Mouse (Mus musculus): Measurements from ENCODE around the gene Kcnn1. TPM values are rescaled to one million over a fixed set of nuclear protein-coding genes. Genes with fewer than 3 reads are reported as not detected.

Gene Kcnn1
- polyA plus RNA-seq, 1 experiment = 3.2 TPM

- Histone ChIP-seq H3K79me2 (ENCODE audit: control insufficient read depth, insufficient read depth) (no peaks in the 10 kb centered on the region), H3K4me3 (ENCODE audit: insufficient read depth, poor library complexity, severe bottlenecking) (no peak overlapping the region), H3K36me3 (ENCODE audit: control insufficient read depth, insufficient read depth) (peaks cover 26% of the 10 kb centered on the region), H3K79me3 (ENCODE audit: low read depth) (no peaks in the 10 kb centered on the region), H3K27me3 (ENCODE audit: control insufficient read depth, insufficient read depth, insufficient read length) (no peaks in the 10 kb centered on the region), H3ac (ENCODE audit: control insufficient read depth, insufficient read length, low read depth) (no peak overlapping the region)
- no peak for TF ChIP-seq MAX (IDR thresholded peaks at IDR 0.05)
- TF ChIP-seq MYOG (IDR thresholded peaks at IDR 0.05; ENCODE audit: control insufficient read depth, extremely low read depth, insufficient read length) = no peak
- TF ChIP-seq FOSL1 (IDR thresholded peaks at IDR 0.05; ENCODE audit: insufficient read depth, low read length, poor library complexity, severe bottlenecking) = no peak
- no peak for TF ChIP-seq CEBPB (IDR thresholded peaks at IDR 0.05; ENCODE audit: low read depth)
- TF ChIP-seq USF1 (IDR thresholded peaks at IDR 0.05; ENCODE audit: low read depth) = no peak
- no peak for TF ChIP-seq CTCF (IDR thresholded peaks at IDR 0.05; ENCODE audit: control insufficient read depth, insufficient read depth, insufficient read length)
- TF ChIP-seq MYOD1 (IDR thresholded peaks at IDR 0.05; ENCODE audit: control insufficient read depth, insufficient read length, low read depth) = no peak
Observed at GRCm38 (mm10) chr8:70820101-70820935, 42.7 kb downstream of the Kcnn1 start.

GRCm38 (mm10) chr8:70816679-70817078, 46.4 kb downstream of the Kcnn1 start:
- H3K4me3 ChIP-seq (ENCODE audit: insufficient read depth, poor library complexity, severe bottlenecking) = peak overlapping the region; percentile 23
- TF ChIP-seq MAX (IDR thresholded peaks at IDR 0.05) (no peak), MYOD1 (IDR thresholded peaks at IDR 0.05; ENCODE audit: control insufficient read depth, insufficient read length, low read depth) (no peak), CEBPB (IDR thresholded peaks at IDR 0.05; ENCODE audit: low read depth) (no peak), CTCF (IDR thresholded peaks at IDR 0.05; ENCODE audit: control insufficient read depth, insufficient read depth, insufficient read length) (no peak), MYOG (IDR thresholded peaks at IDR 0.05; ENCODE audit: control insufficient read depth, extremely low read depth, insufficient read length) (no peak), USF1 (IDR thresholded peaks at IDR 0.05; ENCODE audit: low read depth) (no peak), FOSL1 (IDR thresholded peaks at IDR 0.05; ENCODE audit: insufficient read depth, low read length, poor library complexity, severe bottlenecking) (no peak)
- H3K36me3 ChIP-seq (ENCODE audit: control insufficient read depth, insufficient read depth) = peaks cover 26% of the 10 kb centered on the region
- H3K27me3 ChIP-seq (ENCODE audit: control insufficient read depth, insufficient read depth, insufficient read length) = no peaks in the 10 kb centered on the region
- H3K79me2 ChIP-seq (ENCODE audit: control insufficient read depth, insufficient read depth) = peaks cover 11% of the 10 kb centered on the region
- peak overlapping the region; percentile 80 for H3ac ChIP-seq (ENCODE audit: control insufficient read depth, insufficient read length, low read depth)
- no peaks in the 10 kb centered on the region for H3K79me3 ChIP-seq (ENCODE audit: low read depth)

- Histone ChIP-seq H3K4me3 (ENCODE audit: insufficient read depth, poor library complexity, severe bottlenecking) (peak overlapping the region; percentile 28), H3K27me3 (ENCODE audit: control insufficient read depth, insufficient read depth, insufficient read length) (no peaks in the 10 kb centered on the region)
Observed at GRCm38 (mm10) chr8:70812885-70813284, 50.2 kb downstream of the Kcnn1 start.

GRCm38 (mm10) chr8:70812055-70812454, 51.0 kb downstream of the Kcnn1 start:
- H3ac ChIP-seq (ENCODE audit: control insufficient read depth, insufficient read length, low read depth) = peak overlapping the region; percentile 62
- H3K27me3 ChIP-seq (ENCODE audit: control insufficient read depth, insufficient read depth, insufficient read length) = no peaks in the 10 kb centered on the region
- peak overlapping the region; percentile 28 for H3K4me3 ChIP-seq (ENCODE audit: insufficient read depth, poor library complexity, severe bottlenecking)
- TF ChIP-seq CEBPB (IDR thresholded peaks at IDR 0.05; ENCODE audit: low read depth) (no peak), MYOG (IDR thresholded peaks at IDR 0.05; ENCODE audit: control insufficient read depth, extremely low read depth, insufficient read length) (no peak), MYOD1 (IDR thresholded peaks at IDR 0.05; ENCODE audit: control insufficient read depth, insufficient read length, low read depth) (no peak), MAX (IDR thresholded peaks at IDR 0.05) (peak; percentile 53), CTCF (IDR thresholded peaks at IDR 0.05; ENCODE audit: control insufficient read depth, insufficient read depth, insufficient read length) (no peak)
- H3K36me3 ChIP-seq (ENCODE audit: control insufficient read depth, insufficient read depth) = no peaks in the 10 kb centered on the region
- peaks cover 11% of the 10 kb centered on the region for H3K79me2 ChIP-seq (ENCODE audit: control insufficient read depth, insufficient read depth)
- no peaks in the 10 kb centered on the region for H3K79me3 ChIP-seq (ENCODE audit: low read depth)

More at GRCm38 (mm10) chr8:70812885-70813284, 50.2 kb downstream of the Kcnn1 start:
- Histone ChIP-seq H3K36me3 (ENCODE audit: control insufficient read depth, insufficient read depth) (peaks cover 3% of the 10 kb centered on the region), H3K79me3 (ENCODE audit: low read depth) (no peaks in the 10 kb centered on the region), H3ac (ENCODE audit: control insufficient read depth, insufficient read length, low read depth) (peak overlapping the region; percentile 28), H3K79me2 (ENCODE audit: control insufficient read depth, insufficient read depth) (peaks cover 11% of the 10 kb centered on the region)
- TF ChIP-seq MYOD1 (IDR thresholded peaks at IDR 0.05; ENCODE audit: control insufficient read depth, insufficient read length, low read depth) (no peak), MAX (IDR thresholded peaks at IDR 0.05) (no peak), CEBPB (IDR thresholded peaks at IDR 0.05; ENCODE audit: low read depth) (no peak)

GRCm38 (mm10) chr8:70810962-70811680, 51.9 kb downstream of the Kcnn1 start:
- TF ChIP-seq FOSL1 (IDR thresholded peaks at IDR 0.05; ENCODE audit: insufficient read depth, low read length, poor library complexity, severe bottlenecking) (no peak), USF1 (IDR thresholded peaks at IDR 0.05; ENCODE audit: low read depth) (no peak), MYOD1 (IDR thresholded peaks at IDR 0.05; ENCODE audit: control insufficient read depth, insufficient read length, low read depth) (no peak), CEBPB (IDR thresholded peaks at IDR 0.05; ENCODE audit: low read depth) (no peak), MYOG (IDR thresholded peaks at IDR 0.05; ENCODE audit: control insufficient read depth, extremely low read depth, insufficient read length) (no peak), CTCF (IDR thresholded peaks at IDR 0.05; ENCODE audit: control insufficient read depth, insufficient read depth, insufficient read length) (no peak), MAX (IDR thresholded peaks at IDR 0.05) (no peak)
- H3K27me3 ChIP-seq (ENCODE audit: control insufficient read depth, insufficient read depth, insufficient read length) = no peaks in the 10 kb centered on the region
- H3K79me2 ChIP-seq (ENCODE audit: control insufficient read depth, insufficient read depth) = peaks cover 11% of the 10 kb centered on the region
- H3K79me3 ChIP-seq (ENCODE audit: low read depth) = no peaks in the 10 kb centered on the region
- H3K4me3 ChIP-seq (ENCODE audit: insufficient read depth, poor library complexity, severe bottlenecking) = peak overlapping the region; percentile 28
- no peaks in the 10 kb centered on the region for H3K36me3 ChIP-seq (ENCODE audit: control insufficient read depth, insufficient read depth)
- H3ac ChIP-seq (ENCODE audit: control insufficient read depth, insufficient read length, low read depth) = peak overlapping the region; percentile 51
